Mouse (Mus musculus) kidney, adult 18-20 months (tissue): ENCODE data around the gene Vmn1r121.
"Not testable (repeated sequence)": the region's sequence is repeated elsewhere in the genome, so short reads cannot be mapped to it uniquely, and the experiment has no call there.

Experiments
- DNase-seq: peaks from one replicate; pipeline ENCODE4 v3.0.0; 2021

Vmn1r121 gene

DNA sequence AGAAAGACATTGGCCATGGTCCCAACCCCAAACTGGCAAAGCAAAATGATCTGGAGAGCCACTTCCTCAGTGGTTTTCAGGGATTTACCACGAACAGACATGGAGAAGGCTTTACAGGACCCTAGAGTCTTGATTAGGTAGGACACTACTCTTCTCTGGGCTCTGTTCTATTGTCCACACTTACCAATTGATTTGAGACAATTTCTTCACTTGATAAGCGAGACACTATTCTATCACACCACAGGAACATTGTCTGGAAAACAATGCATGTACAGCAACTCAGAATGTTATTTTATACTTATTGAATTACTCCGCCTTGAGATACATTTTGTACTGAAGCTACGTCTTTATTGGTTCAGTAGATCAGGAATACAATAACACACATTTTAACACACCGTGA, at the start of gene Vmn1r121:
Gene Vmn1r121, minus strand, starts transcription at position 101 of the 400 bp plus-strand sequence.
- not testable (repeated sequence) for DNase-seq

GRCm38 (mm10) chr7:21134028-21134427, 35.7 kb upstream of the Vmn1r121 start, which contains the start of gene Vmn1r122:
Gene Vmn1r122 (minus strand): TSS chr7:21134128.
- DNase-seq, result not testable (repeated sequence)

- DNase-seq, result not testable (repeated sequence)
Measured at GRCm38 (mm10) chr7:21053684-21054083, 44.6 kb downstream of the Vmn1r121 start, which contains the start of gene Vmn1r120. Gene Vmn1r120 (minus strand): TSS chr7:21053784.
